Mouse (Mus musculus) heart, embryonic 11.5 days (tissue): Measurements from ENCODE around the gene H3f3b. TPM values are rescaled to one million over a fixed set of nuclear protein-coding genes. Genes with fewer than 3 reads are reported as not detected.

Source experiments
- polyA plus RNA-seq: library from polyadenylated mRNA; unstranded; fragments of >200 nt; fragmentation: Nextera tagmentation; extraction: Ambion mirVana; gene quantifications from 2 replicates; pipeline ENCODE4 v1.2.1, GENCODE M21; 2014

Gene H3f3b
- polyA plus RNA-seq, 1 experiment from 2014 or later = 757 TPM

Other genes with a start within 250 kb of the H3f3b start
- gene Caskin2, start 214.3 kb downstream of the H3f3b start, polyA plus RNA-seq = 17.4 and 18.1 TPM in 2 replicates
- gene Tsen54, start 213.2 kb downstream of the H3f3b start, polyA plus RNA-seq = 20.8 TPM in 2 replicates
- gene Llgl2, start 203.9 kb downstream of the H3f3b start, polyA plus RNA-seq = 21.5 and 22.4 TPM in 2 replicates
- 0.06 and 0.39 TPM in 2 replicates for gene Myo15b, start 169.6 kb downstream of the H3f3b start, polyA plus RNA-seq
- 19.6 and 21.8 TPM in 2 replicates for gene Smim5, start 128.0 kb downstream of the H3f3b start, polyA plus RNA-seq
- 0.46 and 1.2 TPM in 2 replicates for gene Smim6, start 115.9 kb downstream of the H3f3b start, polyA plus RNA-seq
- gene Sap30bp, start 94.7 kb downstream of the H3f3b start, polyA plus RNA-seq = 27.9 and 28.3 TPM in 2 replicates
- gene Recql5, start 94.5 kb downstream of the H3f3b start, polyA plus RNA-seq = 12.3 and 13.0 TPM in 2 replicates
- 0.51 and 0.80 TPM in 2 replicates for gene Itgb4, start 53.3 kb downstream of the H3f3b start, polyA plus RNA-seq
- gene Galk1, start 15.2 kb downstream of the H3f3b start, polyA plus RNA-seq = 137 and 151 TPM in 2 replicates
- 18.7 and 20.0 TPM in 2 replicates for gene Unk, start 2.4 kb upstream of the H3f3b start, polyA plus RNA-seq
- 2.3 and 2.6 TPM in 2 replicates for gene Unc13d, start 50.0 kb upstream of the H3f3b start, polyA plus RNA-seq
- gene Wbp2, start 59.0 kb upstream of the H3f3b start, polyA plus RNA-seq = 129 and 144 TPM in 2 replicates
- gene Trim47, start 99.2 kb upstream of the H3f3b start, polyA plus RNA-seq = 38.3 and 40.2 TPM in 2 replicates
- 3.9 and 4.5 TPM in 2 replicates for gene Trim65, start 103.2 kb upstream of the H3f3b start, polyA plus RNA-seq
- gene Mrpl38, start 110.9 kb upstream of the H3f3b start, polyA plus RNA-seq = 109 and 116 TPM in 2 replicates
- 20.3 and 20.6 TPM in 2 replicates for gene Fbf1, start 140.2 kb upstream of the H3f3b start, polyA plus RNA-seq
- 74.0 and 76.4 TPM in 2 replicates for gene Ten1, start 170.9 kb upstream of the H3f3b start, polyA plus RNA-seq
- gene Acox1, start 171.1 kb upstream of the H3f3b start, polyA plus RNA-seq = 29.3 and 32.3 TPM in 2 replicates
- gene Evpl, start 210.1 kb upstream of the H3f3b start, polyA plus RNA-seq = 0.26 and 0.31 TPM in 2 replicates
- gene Srp68, start 246.3 kb upstream of the H3f3b start, polyA plus RNA-seq = 61.5 and 61.9 TPM in 2 replicates